8 mouse cellular contexts compared by ENCODE assay signal in genomic region chr5:125177481-125178134, GRCm38 (mm10). TPM values are rescaled to one million over a fixed set of nuclear protein-coding genes. Genes with fewer than 3 reads are reported as not detected.
A peak's percentile ranks its signal among the peaks of the same experiment; 100 is the strongest.
DNase-seq lines count a peak whose midpoint lies in the region; ATAC-seq lines count a peak whose summit lies in the region.

No protein-coding gene starts in this region.

- under 1% methylated on average over 42 of the region's 44 CpGs for WGBS in limb, embryonic 11.5 days
- WGBS in midbrain, embryonic 12.5 days = under 1% methylated on average over 38 of the region's 44 CpGs

- peak; percentile 36; the same call in 1 of the 2 replicates for ATAC-seq in limb, embryonic 11.5 days (ENCODE audit: insufficient number of reproducible peaks, low FRiP score, low TSS enrichment, low read depth)
- ATAC-seq in midbrain, embryonic 12.5 days (ENCODE audit: low FRiP score, low read depth) = peak; percentile 36

- peak overlapping the region; percentile 87 for H3K9ac ChIP-seq in limb, embryonic 11.5 days (ENCODE audit: low read length)
- H3K9ac ChIP-seq in midbrain, embryonic 12.5 days (replicated peaks) = peak overlapping the region; percentile 93

- peaks cover 42% of the 10 kb centered on the region for H3K4me1 ChIP-seq in limb, embryonic 11.5 days (ENCODE audit: control insufficient read depth, insufficient read depth, low read length)
- H3K4me1 ChIP-seq in midbrain, embryonic 12.5 days = peaks cover 58% of the 10 kb centered on the region

- no peaks in the 10 kb centered on the region for H3K27me3 ChIP-seq in limb, embryonic 11.5 days (ENCODE audit: control insufficient read depth, insufficient read depth, low read length)
- H3K27me3 ChIP-seq in midbrain, embryonic 12.5 days = peaks cover 19% of the 10 kb centered on the region

- no peaks in the 10 kb centered on the region for H3K9me3 ChIP-seq in limb, embryonic 11.5 days (ENCODE audit: control insufficient read depth, low read length)
- H3K9me3 ChIP-seq in midbrain, embryonic 12.5 days = no peaks in the 10 kb centered on the region

- H3K27ac ChIP-seq in limb, embryonic 11.5 days (replicated peaks; ENCODE audit: low read depth, low read length) = peak overlapping the region; percentile 81
- H3K27ac ChIP-seq in midbrain, embryonic 12.5 days (replicated peaks) = peak overlapping the region; percentile 92

- peak overlapping the region; percentile 82 for H3K4me3 ChIP-seq in limb, embryonic 11.5 days (ENCODE audit: low read depth, low read length)
- peak overlapping the region; percentile 90 for H3K4me3 ChIP-seq in midbrain, embryonic 12.5 days

- H3K36me3 ChIP-seq in limb, embryonic 11.5 days (ENCODE audit: control insufficient read depth, insufficient read depth, low read length) = no peaks in the 10 kb centered on the region
- no peaks in the 10 kb centered on the region for H3K36me3 ChIP-seq in midbrain, embryonic 12.5 days

- peak overlapping the region; percentile 88 for H3K4me2 ChIP-seq in limb, embryonic 11.5 days (ENCODE audit: low read depth, severe bottlenecking)
- H3K4me2 ChIP-seq in midbrain, embryonic 12.5 days (replicated peaks) = peak overlapping the region; percentile 95

- DNase-seq in cerebellum, adult 18-20 months = peak; percentile 78
- DNase-seq in cerebellum, adult 11-12 months = no peak
- DNase-seq in embryo, embryonic 11.5 days (ENCODE audit: low read depth, low spot score) = peak; percentile 70
- DNase-seq in heart, adult 11 months = peak; percentile 99
- peak; percentile 77 for DNase-seq in kidney, adult 11 months
- peak; percentile 85 for DNase-seq in limb, embryonic 11.5 days (ENCODE audit: low spot score)
- DNase-seq in spleen, postnatal 10 days (ENCODE audit: low spot score in 2 of 2) = peak; percentile 56 to 85

RNA-seq across cellular contexts. Expression of gene Ncor2, which starts 1.4 kb away (rescaled TPM):
- 23.6 and 24.3 TPM in 2 replicates for polyA plus RNA-seq in limb, embryonic 11.5 days (2014; fragmentation: Nextera tagmentation; extraction: Ambion mirVana)
- 24.5 and 25.1 TPM in 2 replicates for polyA plus RNA-seq in midbrain, embryonic 12.5 days (2016; fragmentation: Nextera tagmentation; extraction: Ambion mirVana)
